In genomic region chr8:49195333-49195640, GRCm38 (mm10) we compare ENCODE assay signal across 20 mouse cellular contexts.
DNase-seq lines count a peak whose midpoint lies in the region; ATAC-seq lines count a peak whose summit lies in the region.
"Had no signal": no experiment of that assay in that cellular context is flagged by ENCODE, and none has a peak within 500 bp of the region (broad histone marks: within the 10 kb centered on the region; RNA-seq: fewer than 3 reads in every experiment).

No protein-coding gene starts in this region.

- no peak for ATAC-seq in midbrain, embryonic 15.5 days (replicated peaks)
- ATAC-seq in forebrain, embryonic 16.5 days = 0 out of 2 replicates have a peak, but pooled peaks have one; percentile 20
- ATAC-seq: activated CD4-positive, CD25-positive, alpha-beta regulatory T cell, adult 4 months; intestine, embryonic 15.5 days had no signal

- H3K27ac ChIP-seq in midbrain, embryonic 10.5 days (replicated peaks) = peak overlapping the region; percentile 58
- no peak overlapping the region for H3K27ac ChIP-seq in midbrain, embryonic 15.5 days
- no peak overlapping the region for H3K27ac ChIP-seq in forebrain, embryonic 16.5 days (ENCODE audit: low read length)
- no peak overlapping the region for H3K27ac ChIP-seq in limb, embryonic 10.5 days
- H3K27ac ChIP-seq: intestine, embryonic 15.5 days; liver, embryonic 14.5 days; lung, embryonic 15.5 days; macrophage; neural tube, embryonic 12.5 days had no signal

- no peak overlapping the region for H3K4me3 ChIP-seq in midbrain, embryonic 10.5 days
- H3K4me3 ChIP-seq in midbrain, embryonic 15.5 days = no peak overlapping the region
- no peak overlapping the region for H3K4me3 ChIP-seq in forebrain, embryonic 16.5 days (replicated peaks; ENCODE audit: low read length)
- H3K4me3 ChIP-seq in limb, embryonic 10.5 days = no peak overlapping the region
- H3K4me3 ChIP-seq: intestine, embryonic 15.5 days; lung, embryonic 15.5 days; neural tube, embryonic 12.5 days had no signal

- H3K27me3 ChIP-seq in midbrain, embryonic 10.5 days (ENCODE audit: low read depth, poor library complexity, severe bottlenecking) = no peaks in the 10 kb centered on the region
- no peaks in the 10 kb centered on the region for H3K27me3 ChIP-seq in midbrain, embryonic 15.5 days (replicated peaks)
- H3K27me3 ChIP-seq in forebrain, embryonic 16.5 days (replicated peaks; ENCODE audit: control insufficient read depth, insufficient read depth, low read length) = no peaks in the 10 kb centered on the region
- no peaks in the 10 kb centered on the region for H3K27me3 ChIP-seq in limb, embryonic 10.5 days (ENCODE audit: low read depth, poor library complexity, severe bottlenecking)
- H3K27me3 ChIP-seq: intestine, embryonic 15.5 days; lung, embryonic 15.5 days; neural tube, embryonic 12.5 days had no signal

- H3K36me3 ChIP-seq in midbrain, embryonic 10.5 days = no peaks in the 10 kb centered on the region
- no peaks in the 10 kb centered on the region for H3K36me3 ChIP-seq in midbrain, embryonic 15.5 days (replicated peaks)
- no peaks in the 10 kb centered on the region for H3K36me3 ChIP-seq in forebrain, embryonic 16.5 days (ENCODE audit: control insufficient read depth, insufficient read depth)
- H3K36me3 ChIP-seq in limb, embryonic 10.5 days = no peaks in the 10 kb centered on the region
- H3K36me3 ChIP-seq: intestine, embryonic 15.5 days; lung, embryonic 15.5 days; neural tube, embryonic 12.5 days had no signal

- intact Hi-C loops in heart, postnatal 36 days (cut with DNase I) = no loop called here

- peak; percentile 6 for DNase-seq in embryo, embryonic 10 days (ENCODE audit: low spot score)
- no peak for DNase-seq in embryo, embryonic 11 days
- DNase-seq in midbrain, embryonic 10.5 days (ENCODE audit: low spot score) = no peak
- DNase-seq in limb, embryonic 10.5 days (ENCODE audit: low spot score) = no peak
- no peak for DNase-seq in natural killer cell, adult 2 months (ENCODE audit: low spot score in 2 of 2)
- no peak for DNase-seq in heart, postnatal 36 days
- DNase-seq: adrenal gland, postnatal 10 days; cerebellum, adult 11 months; cerebellum, postnatal 14 days; gastrocnemius, postnatal 10 days; heart, adult 18-20 months; thymus, postnatal 14 days had no signal

- H3K9ac ChIP-seq in midbrain, embryonic 15.5 days = no peak overlapping the region
- no peak overlapping the region for H3K9ac ChIP-seq in forebrain, embryonic 16.5 days (replicated peaks; ENCODE audit: low read depth, low read length)
- H3K9ac ChIP-seq: intestine, embryonic 15.5 days; liver, embryonic 14.5 days; lung, embryonic 15.5 days; neural tube, embryonic 12.5 days had no signal

- H3K4me2 ChIP-seq in midbrain, embryonic 15.5 days = no peak overlapping the region
- no peak overlapping the region for H3K4me2 ChIP-seq in forebrain, embryonic 16.5 days (ENCODE audit: low read length)
- H3K4me2 ChIP-seq: intestine, embryonic 15.5 days; lung, embryonic 15.5 days; neural tube, embryonic 12.5 days had no signal

- no peaks in the 10 kb centered on the region for H3K9me3 ChIP-seq in midbrain, embryonic 10.5 days (replicated peaks)
- no peaks in the 10 kb centered on the region for H3K9me3 ChIP-seq in midbrain, embryonic 15.5 days
- no peaks in the 10 kb centered on the region for H3K9me3 ChIP-seq in forebrain, embryonic 16.5 days (ENCODE audit: control insufficient read depth, low read length)
- no peaks in the 10 kb centered on the region for H3K9me3 ChIP-seq in limb, embryonic 10.5 days (replicated peaks)
- H3K9me3 ChIP-seq: intestine, embryonic 15.5 days; lung, embryonic 15.5 days; neural tube, embryonic 12.5 days had no signal

- peaks cover 11% of the 10 kb centered on the region for H3K4me1 ChIP-seq in midbrain, embryonic 10.5 days
- peaks cover 8% of the 10 kb centered on the region; the same call in 1 of the 2 replicates for H3K4me1 ChIP-seq in midbrain, embryonic 15.5 days
- H3K4me1 ChIP-seq in forebrain, embryonic 16.5 days (replicated peaks; ENCODE audit: control insufficient read depth, insufficient read depth, low read length) = 0 out of 2 replicates have a peak, but pooled peaks cover 2% of the 10 kb centered on the region
- H3K4me1 ChIP-seq in limb, embryonic 10.5 days = no peaks in the 10 kb centered on the region
- H3K4me1 ChIP-seq: intestine, embryonic 15.5 days; lung, embryonic 15.5 days had no signal

- WGBS in midbrain, embryonic 10.5 days = 72% methylated on average over 4 of the region's 4 CpGs
- 48% methylated on average over 4 of the region's 4 CpGs for WGBS in midbrain, embryonic 15.5 days
- 26% methylated on average over 4 of the region's 4 CpGs for WGBS in forebrain, embryonic 16.5 days
- WGBS in limb, embryonic 10.5 days = 87% methylated on average over 4 of the region's 4 CpGs
